Mouse (Mus musculus) cerebellum, postnatal 10 days (tissue): ENCODE measurements around the gene Slc3a2.
"Not testable (repeated sequence)": the region's sequence is repeated elsewhere in the genome, so short reads cannot be mapped to it uniquely, and the experiment has no call there.

Experiments
- DNase-seq, 2 experiments: peaks; one replicate each; pipeline ENCODE4 v3.0.0; 2021; ENCODE audit warnings: mixed read lengths in 2 of 2

The Slc3a2 gene

GRCm38 (mm10) chr19:8722907-8723573 lies at the start of gene Slc3a2:
TSS of gene Slc3a2 (minus strand) at chr19:8723369.
- peak; percentile 95 to 97 for DNase-seq

- DNase-seq: peak; percentile 89 to 90
Measured at GRCm38 (mm10) chr19:8770567-8771270, 47.5 kb upstream of the Slc3a2 start, which contains the start of gene Tmem223. TSS of gene Tmem223 (plus strand) at chr19:8770996.

- DNase-seq: no peak
Measured at GRCm38 (mm10) chr19:8765562-8765961, 42.4 kb upstream of the Slc3a2 start.

- DNase-seq: no peak
Measured at GRCm38 (mm10) chr19:8763276-8763675, 40.1 kb upstream of the Slc3a2 start.

GRCm38 (mm10) chr19:8760757-8761156 lies 37.6 kb upstream of the Slc3a2 start:
- no peak for DNase-seq

GRCm38 (mm10) chr19:8758899-8759298 lies 35.7 kb upstream of the Slc3a2 start:
- no peak for DNase-seq

- no peak for DNase-seq
Measured at GRCm38 (mm10) chr19:8757471-8757998, 34.4 kb upstream of the Slc3a2 start.

- peak; percentile 97 to 98 for DNase-seq
Measured at GRCm38 (mm10) chr19:8756635-8757387, 33.6 kb upstream of the Slc3a2 start, which contains the start of gene Nxf1. TSS of gene Nxf1 (plus strand) at chr19:8757073.

GRCm38 (mm10) chr19:8755652-8756051 lies 32.5 kb upstream of the Slc3a2 start:
- no peak for DNase-seq

- peak in 1 of 2 experiments; percentile 20 for DNase-seq
Measured at GRCm38 (mm10) chr19:8747368-8747767, 24.2 kb upstream of the Slc3a2 start.

- no peak for DNase-seq
Measured at GRCm38 (mm10) chr19:8745382-8745781, 22.2 kb upstream of the Slc3a2 start.

GRCm38 (mm10) chr19:8742176-8742575 lies 19.0 kb upstream of the Slc3a2 start:
- DNase-seq: peak in 1 of 2 experiments; percentile 17

GRCm38 (mm10) chr19:8741243-8741869 lies 18.2 kb upstream of the Slc3a2 start, which contains the start of gene Stx5a:
TSS of gene Stx5a (plus strand) at chr19:8741413.
- DNase-seq: peak; percentile 96 to 97

GRCm38 (mm10) chr19:8740603-8741002 lies 17.4 kb upstream of the Slc3a2 start, which contains the start of gene 1700092M07Rik:
TSS of gene 1700092M07Rik (plus strand) at chr19:8740718.
- no peak for DNase-seq

GRCm38 (mm10) chr19:8739646-8740045 lies 16.5 kb upstream of the Slc3a2 start:
- no peak for DNase-seq

GRCm38 (mm10) chr19:8738911-8739310 lies 15.7 kb upstream of the Slc3a2 start:
- DNase-seq: no peak

- no peak for DNase-seq
Measured at GRCm38 (mm10) chr19:8736160-8736467, 12.9 kb upstream of the Slc3a2 start.

- peak; percentile 97 for DNase-seq
Measured at GRCm38 (mm10) chr19:8735389-8736159, 12.4 kb upstream of the Slc3a2 start, which contains the start of gene Wdr74. TSS of gene Wdr74 (plus strand) at chr19:8735827.

GRCm38 (mm10) chr19:8734334-8734733 lies 11.2 kb upstream of the Slc3a2 start:
- DNase-seq: no peak

GRCm38 (mm10) chr19:8728335-8729099 lies 5.3 kb upstream of the Slc3a2 start:
- DNase-seq: not testable (repeated sequence)
